Comparison of ENCODE assay signal across 8 mouse cellular contexts in genomic region chr6:86371340-86371911, GRCm38 (mm10). TPM values are rescaled to one million over a fixed set of nuclear protein-coding genes. Genes with fewer than 3 reads are reported as not detected.
DNase-seq lines count a peak whose midpoint lies in the region; ATAC-seq and TF ChIP-seq lines count a peak whose summit lies in the region.

No protein-coding gene starts in this region.

- ATAC-seq in embryonic facial prominence, embryonic 13.5 days (ENCODE audit: insufficient number of reproducible peaks, insufficient read depth, low FRiP score, low TSS enrichment, low read depth): peak; percentile 94
- ATAC-seq in limb, embryonic 14.5 days (ENCODE audit: low FRiP score, low read depth): peak; percentile 98
- peak; percentile 96 for ATAC-seq in midbrain, postnatal 0 days (ENCODE audit: low FRiP score)

- peak overlapping the region; percentile 85 for H3K4me3 ChIP-seq in embryonic facial prominence, embryonic 13.5 days
- peak overlapping the region; percentile 82 for H3K4me3 ChIP-seq in limb, embryonic 14.5 days (replicated peaks; ENCODE audit: low read length)
- peak overlapping the region; percentile 81 for H3K4me3 ChIP-seq in midbrain, postnatal 0 days (ENCODE audit: low read depth, low read length)

- H3K36me3 ChIP-seq in embryonic facial prominence, embryonic 13.5 days: peaks cover 26% of the 10 kb centered on the region
- peaks cover 21% of the 10 kb centered on the region for H3K36me3 ChIP-seq in limb, embryonic 14.5 days (ENCODE audit: control insufficient read depth, insufficient read depth, low read length)
- H3K36me3 ChIP-seq in midbrain, postnatal 0 days (ENCODE audit: insufficient read depth, low read length): peaks cover 7% of the 10 kb centered on the region

- DNase-seq in 3134 (ENCODE audit: extremely low read depth, insufficient read length, low spot score): peak; percentile 93
- DNase-seq in adrenal gland, postnatal 36 days: peak; percentile 96 to 97
- DNase-seq in heart, adult 8-10 months (ENCODE audit: low spot score): peak; percentile 96
- peak; percentile 97 for DNase-seq in kidney, adult 9 months
- DNase-seq in limb, embryonic 14.5 days (ENCODE audit: low spot score): peak; percentile 99
- peak; percentile 99 for DNase-seq in midbrain, postnatal 0 days (ENCODE audit: low spot score)
- DNase-seq in spleen, postnatal 14 days (ENCODE audit: low spot score in 2 of 2): peak; percentile 86 to 94

- peak; percentile 63; the same call in 1 of the 2 replicates for TF ChIP-seq POLR2A in limb, embryonic 14.5 days (IDR thresholded peaks at IDR 0.05; ENCODE audit: borderline replicate concordance, extremely low read depth, insufficient read depth, insufficient read length)

- peak overlapping the region; percentile 92 for H3K27ac ChIP-seq in embryonic facial prominence, embryonic 13.5 days
- H3K27ac ChIP-seq in limb, embryonic 14.5 days (replicated peaks; ENCODE audit: low read depth, low read length): peak overlapping the region; percentile 91
- peak overlapping the region; percentile 87 for H3K27ac ChIP-seq in midbrain, postnatal 0 days (ENCODE audit: low read depth, low read length)

- no peaks in the 10 kb centered on the region for H3K9me3 ChIP-seq in embryonic facial prominence, embryonic 13.5 days
- no peaks in the 10 kb centered on the region for H3K9me3 ChIP-seq in limb, embryonic 14.5 days (ENCODE audit: control insufficient read depth, low read length)
- H3K9me3 ChIP-seq in midbrain, postnatal 0 days (ENCODE audit: low read length): no peaks in the 10 kb centered on the region

- H3K4me1 ChIP-seq in embryonic facial prominence, embryonic 13.5 days: peaks cover 26% of the 10 kb centered on the region
- peaks cover 17% of the 10 kb centered on the region for H3K4me1 ChIP-seq in limb, embryonic 14.5 days (ENCODE audit: control insufficient read depth, insufficient read depth, low read length)
- H3K4me1 ChIP-seq in midbrain, postnatal 0 days (ENCODE audit: insufficient read depth, low read length): peaks cover 6% of the 10 kb centered on the region; the same call in 1 of the 2 replicates

- under 1% methylated on average over 50 of the region's 50 CpGs for whole genome bisulfite sequencing in embryonic facial prominence, embryonic 13.5 days
- WGBS in limb, embryonic 14.5 days: under 1% methylated on average over 50 of the region's 50 CpGs
- WGBS in midbrain, postnatal 0 days: under 1% methylated on average over 50 of the region's 50 CpGs

- H3K27me3 ChIP-seq in embryonic facial prominence, embryonic 13.5 days: no peaks in the 10 kb centered on the region
- no peaks in the 10 kb centered on the region for H3K27me3 ChIP-seq in limb, embryonic 14.5 days (ENCODE audit: control insufficient read depth, insufficient read depth, low read length)
- H3K27me3 ChIP-seq in midbrain, postnatal 0 days (ENCODE audit: insufficient read depth, low read length): no peaks in the 10 kb centered on the region

- TF ChIP-seq CTCF in midbrain, postnatal 0 days (IDR thresholded peaks at IDR 0.05): no peak; the same call in 1 of the 2 replicates

- peak overlapping the region; percentile 87 for H3K4me2 ChIP-seq in embryonic facial prominence, embryonic 13.5 days
- peak overlapping the region; percentile 87 for H3K4me2 ChIP-seq in limb, embryonic 14.5 days (replicated peaks; ENCODE audit: low read depth, low read length, severe bottlenecking)
- peak overlapping the region; percentile 60 for H3K4me2 ChIP-seq in midbrain, postnatal 0 days (ENCODE audit: low read depth, low read length, poor library complexity, severe bottlenecking)

- peak overlapping the region; percentile 93 for H3K9ac ChIP-seq in embryonic facial prominence, embryonic 13.5 days
- H3K9ac ChIP-seq in limb, embryonic 14.5 days (ENCODE audit: low read depth, low read length, severe bottlenecking): peak overlapping the region; percentile 78
- H3K9ac ChIP-seq in midbrain, postnatal 0 days (replicated peaks; ENCODE audit: low read length, poor library complexity, severe bottlenecking): peak overlapping the region; percentile 79

RNA-seq across cellular contexts. Expression of gene Snrpg, which starts 0.3 kb away (rescaled TPM):
- total RNA-seq in adrenal gland, postnatal 36 days (2021): 100 to 1,000 TPM; 202 to 467 TPM
- 768 and 781 TPM in 2 replicates for polyA plus RNA-seq in embryonic facial prominence, embryonic 13.5 days (2015; fragmentation: Nextera tagmentation; extraction: Ambion mirVana)
- total RNA-seq in heart, adult 8-10 months (2022): 10 to 100 TPM; 37.0 to 60.8 (median 40.2) TPM
- 155 and 632 TPM in 2 replicates for polyA plus RNA-seq in limb, embryonic 14.5 days (2012; rRNA removed)
- polyA plus RNA-seq in limb, embryonic 14.5 days (2014; fragmentation: Nextera tagmentation; extraction: Ambion mirVana): 646 and 684 TPM in 2 replicates
- 60.1 and 93.3 TPM in 2 replicates for total RNA-seq in midbrain, postnatal 0 days (2014; rRNA removed)
- 243 and 244 TPM in 2 replicates for polyA plus RNA-seq in midbrain, postnatal 0 days (2015; fragmentation: Nextera tagmentation; extraction: Ambion mirVana)

RNA-seq across cellular contexts. Expression of gene Fam136a, which starts 6.0 kb away (rescaled TPM):
- total RNA-seq in adrenal gland, postnatal 36 days (2021): 100 to 1,000 TPM in 1 of 2 experiments, 10 to 100 TPM in 1; 70.1 to 117 TPM
- polyA plus RNA-seq in embryonic facial prominence, embryonic 13.5 days (2015; fragmentation: Nextera tagmentation; extraction: Ambion mirVana): 125 TPM in 2 replicates
- total RNA-seq in heart, adult 8-10 months (2022): 10 to 100 TPM; 24.7 to 28.7 (median 25.4) TPM
- 43.9 and 51.0 TPM in 2 replicates for polyA plus RNA-seq in limb, embryonic 14.5 days (2012; rRNA removed)
- 109 and 113 TPM in 2 replicates for polyA plus RNA-seq in limb, embryonic 14.5 days (2014; fragmentation: Nextera tagmentation; extraction: Ambion mirVana)
- 50.4 and 54.2 TPM in 2 replicates for total RNA-seq in midbrain, postnatal 0 days (2014; rRNA removed)
- polyA plus RNA-seq in midbrain, postnatal 0 days (2015; fragmentation: Nextera tagmentation; extraction: Ambion mirVana): 62.0 and 69.6 TPM in 2 replicates

RNA-seq across cellular contexts. Expression of gene Pcyox1, which starts 25.5 kb away (rescaled TPM):
- total RNA-seq in adrenal gland, postnatal 36 days (2021): 100 to 1,000 TPM; 139 to 253 TPM
- 80.4 and 89.2 TPM in 2 replicates for polyA plus RNA-seq in embryonic facial prominence, embryonic 13.5 days (2015; fragmentation: Nextera tagmentation; extraction: Ambion mirVana)
- total RNA-seq in heart, adult 8-10 months (2022): 10 to 100 TPM; 68.7 to 96.5 (median 89.3) TPM
- 67.3 and 67.5 TPM in 2 replicates for polyA plus RNA-seq in limb, embryonic 14.5 days (2012; rRNA removed)
- 93.3 and 98.2 TPM in 2 replicates for polyA plus RNA-seq in limb, embryonic 14.5 days (2014; fragmentation: Nextera tagmentation; extraction: Ambion mirVana)
- 95.4 and 97.8 TPM in 2 replicates for total RNA-seq in midbrain, postnatal 0 days (2014; rRNA removed)
- polyA plus RNA-seq in midbrain, postnatal 0 days (2015; fragmentation: Nextera tagmentation; extraction: Ambion mirVana): 102 and 108 TPM in 2 replicates

RNA-seq across cellular contexts. Expression of gene Tia1, which starts 32.6 kb away (rescaled TPM):
- total RNA-seq in adrenal gland, postnatal 36 days (2021): 10 to 100 TPM; 36.2 to 53.6 TPM
- polyA plus RNA-seq in embryonic facial prominence, embryonic 13.5 days (2015; fragmentation: Nextera tagmentation; extraction: Ambion mirVana): 279 and 301 TPM in 2 replicates
- 10 to 100 TPM; 16.3 to 20.2 (median 17.6) TPM for total RNA-seq in heart, adult 8-10 months (2022)
- 230 and 264 TPM in 2 replicates for polyA plus RNA-seq in limb, embryonic 14.5 days (2012; rRNA removed)
- 173 and 211 TPM in 2 replicates for polyA plus RNA-seq in limb, embryonic 14.5 days (2014; fragmentation: Nextera tagmentation; extraction: Ambion mirVana)
- total RNA-seq in midbrain, postnatal 0 days (2014; rRNA removed): 137 and 210 TPM in 2 replicates
- polyA plus RNA-seq in midbrain, postnatal 0 days (2015; fragmentation: Nextera tagmentation; extraction: Ambion mirVana): 195 and 212 TPM in 2 replicates

RNA-seq across cellular contexts. Expression of gene Gm44790, which starts 55.0 kb away (rescaled TPM):
- total RNA-seq in adrenal gland, postnatal 36 days (2021): not detected
- not detected in 2 replicates for polyA plus RNA-seq in embryonic facial prominence, embryonic 13.5 days (2015; fragmentation: Nextera tagmentation; extraction: Ambion mirVana)
- 1 to 10 TPM in 1 of 4 experiments, under 1 TPM in 1, not detected in 2; 0.47 to 3.2 TPM for total RNA-seq in heart, adult 8-10 months (2022)
- polyA plus RNA-seq in limb, embryonic 14.5 days (2012; rRNA removed): 1.5 and 2.4 TPM in 2 replicates
- polyA plus RNA-seq in limb, embryonic 14.5 days (2014; fragmentation: Nextera tagmentation; extraction: Ambion mirVana): 0.77 and 1.2 TPM in 2 replicates
- 1.4 and 6.0 TPM in 2 replicates for total RNA-seq in midbrain, postnatal 0 days (2014; rRNA removed)
- polyA plus RNA-seq in midbrain, postnatal 0 days (2015; fragmentation: Nextera tagmentation; extraction: Ambion mirVana): 1.4 and 1.8 TPM in 2 replicates

Comparison
In these comparisons a context has a peak if more than half of its experiments do, and no peak if none do; other contexts are left out.
1. Peak in every context shown above with its lines: DNase-seq, ATAC-seq, H3K4me3 ChIP-seq and H3K27ac ChIP-seq.